Mouse (Mus musculus): ENCODE data around the gene Foxred2.

GRCm38 (mm10) chr15:77934326-77934725, 22.2 kb downstream of the Foxred2 start:
- TF ChIP-seq MYOD1 (IDR thresholded peaks at IDR 0.05; ENCODE audit: control insufficient read depth in 1 of 3, insufficient read length in 2 of 3, low read depth in 2 of 3), result peak in 1 of 3 experiments; percentile 44
- TF ChIP-seq E2F4 (IDR thresholded peaks at IDR 0.05; ENCODE audit: insufficient read depth), result no peak
- no peak for TF ChIP-seq MYOG (IDR thresholded peaks at IDR 0.05; ENCODE audit: control insufficient read depth in 1 of 3, insufficient read depth in 1 of 3, insufficient read length in 2 of 3, low read depth in 2 of 3)
- no peak for TF ChIP-seq POLR2A (IDR thresholded peaks at IDR 0.05; ENCODE audit: insufficient read length, low read depth)
- no peak for TF ChIP-seq USF1 (IDR thresholded peaks at IDR 0.05; ENCODE audit: low read depth)
- no peak for TF ChIP-seq TCF12 (IDR thresholded peaks at IDR 0.05; ENCODE audit: insufficient read depth, poor library complexity, severe bottlenecking)
- no peak for TF ChIP-seq POLR2AphosphoS2 (IDR thresholded peaks at IDR 0.05; ENCODE audit: insufficient read length, low read depth)
- TF ChIP-seq MAX (IDR thresholded peaks at IDR 0.05; ENCODE audit: low read depth), result no peak
- no peak for TF ChIP-seq REST (IDR thresholded peaks at IDR 0.05; ENCODE audit: insufficient read depth, insufficient read length)
